Mouse (Mus musculus) limb, embryonic 15.5 days (tissue): Measurements from ENCODE around the gene Ccnl2. TPM values are rescaled to one million over a fixed set of nuclear protein-coding genes. Genes with fewer than 3 reads are reported as not detected.

Experiments used
- ATAC-seq: fragments of 200-750 bp; cut with Nextera tagmentation; 2 replicates; pipeline ENCODE4 v1.8.0; 2017; ENCODE audit warnings: low read depth, moderate TSS enrichment; ENCODE audit not compliant: insufficient number of reproducible peaks, low FRiP score, low TSS enrichment
- H3K27ac ChIP-seq: fragments of 300-500 bp; sonication (generic); 2 replicates; pipeline ENCODE4 v1.5.1; 2015; ENCODE audit warnings: moderate library complexity, mild to moderate bottlenecking, inconsistent platforms
- H3K27me3 ChIP-seq: fragments of 300-500 bp; sonication (generic); 2 replicates; pipeline ENCODE4 v1.6.1; 2015; ENCODE audit warnings: inconsistent platforms
- H3K36me3 ChIP-seq: fragments of 300-500 bp; sonication (generic); 2 replicates; pipeline ENCODE4 v1.6.1; 2015; ENCODE audit warnings: inconsistent platforms
- H3K4me1 ChIP-seq: fragments of 300-500 bp; sonication (generic); 2 replicates; pipeline ENCODE4 v1.6.1; 2015; ENCODE audit warnings: inconsistent platforms
- H3K4me2 ChIP-seq: fragments of 300-500 bp; sonication (generic); 2 replicates; pipeline ENCODE4 v1.6.1; 2015; ENCODE audit warnings: mild to moderate bottlenecking, inconsistent platforms
- H3K4me3 ChIP-seq: fragments of 300-500 bp; sonication (generic); 2 replicates; pipeline ENCODE4 v1.5.1; 2015; ENCODE audit warnings: mild to moderate bottlenecking, inconsistent platforms
- H3K9ac ChIP-seq: fragments of 300-500 bp; sonication (generic); 2 replicates; pipeline ENCODE4 v1.6.1; 2015; ENCODE audit warnings: inconsistent platforms
- H3K9me3 ChIP-seq: fragments of 300-500 bp; sonication (generic); 2 replicates; pipeline ENCODE4 v1.6.1; 2016; ENCODE audit warnings: inconsistent platforms
- WGBS: fragments of 180-500 bp; shearing (Covaris S2); methylation state at CpG from one replicate; pipeline ENCODE4 v1.1.7; 2015; 5-methylcytosine and 5-hydroxymethylcytosine counted together
- polyA plus RNA-seq: library from polyadenylated mRNA; unstranded; fragments of >200 nt; fragmentation: Nextera tagmentation; extraction: Ambion mirVana; gene quantifications from 2 replicates; pipeline ENCODE4 v1.2.1, GENCODE M21; 2015

Ccnl2 gene
- 185 and 187 TPM in 2 replicates for polyA plus RNA-seq

- H3K4me3 ChIP-seq = peak within 1 kb of the TSS; percentile 98
- ATAC-seq = peak; percentile 99
- peak within 1 kb of the TSS; percentile 99 for H3K9ac ChIP-seq
- peak within 1 kb of the TSS; percentile 68 for H3K4me2 ChIP-seq
- no peaks in the 10 kb centered on the region for H3K9me3 ChIP-seq
- H3K36me3 ChIP-seq = peaks cover 69% of the 10 kb centered on the region
- peak within 1 kb of the TSS; percentile 93 for H3K27ac ChIP-seq
- peaks cover 20% of the 10 kb centered on the region for H3K4me1 ChIP-seq
- WGBS = 1% methylated on average over 60 of the region's 60 CpGs
- no peaks in the 10 kb centered on the region for H3K27me3 ChIP-seq
Measured at GRCm38 (mm10) chr4:155811929-155812664, at the start of gene Ccnl2. Gene Ccnl2 (plus strand): TSS chr4:155812489.

- WGBS = 54% methylated on average over 5 of the region's 5 CpGs
- peak overlapping the region; percentile 53 for H3K4me3 ChIP-seq
- H3K27ac ChIP-seq = peak overlapping the region; percentile 79; the same call in 1 of the 2 replicates
- no peak for ATAC-seq
- H3K9ac ChIP-seq = peak overlapping the region; percentile 69
- 0 out of 2 replicates have a peak, but pooled peaks cover 6% of the 10 kb centered on the region for H3K27me3 ChIP-seq
- no peaks in the 10 kb centered on the region for H3K9me3 ChIP-seq
- H3K4me2 ChIP-seq = peak overlapping the region; percentile 80
- H3K36me3 ChIP-seq = no peaks in the 10 kb centered on the region
- peaks cover 33% of the 10 kb centered on the region for H3K4me1 ChIP-seq
Measured at GRCm38 (mm10) chr4:155769496-155769879, 42.8 kb upstream of the Ccnl2 start.

GRCm38 (mm10) chr4:155769880-155770512 is 42.3 kb upstream of the Ccnl2 start:
- WGBS = under 1% methylated on average over 39 of the region's 39 CpGs
- Histone ChIP-seq H3K27me3 (0 out of 2 replicates have a peak, but pooled peaks cover 6% of the 10 kb centered on the region), H3K9me3 (no peaks in the 10 kb centered on the region), H3K4me1 (peaks cover 37% of the 10 kb centered on the region), H3K4me3 (peak overlapping the region; percentile 53), H3K36me3 (no peaks in the 10 kb centered on the region), H3K9ac (peak overlapping the region; percentile 69), H3K27ac (peak overlapping the region; percentile 79), H3K4me2 (peak overlapping the region; percentile 80)
- peak; percentile 77 for ATAC-seq

- H3K9ac ChIP-seq = peak overlapping the region; percentile 69
- H3K36me3 ChIP-seq = no peaks in the 10 kb centered on the region
- peak overlapping the region; percentile 53 for H3K4me3 ChIP-seq
- peak overlapping the region; percentile 80 for H3K4me2 ChIP-seq
- no peak for ATAC-seq
- WGBS = 37% methylated on average over 24 of the region's 24 CpGs
- 0 out of 2 replicates have a peak overlapping the region, but pooled peaks have one; percentile 79 for H3K27ac ChIP-seq
- peaks cover 44% of the 10 kb centered on the region for H3K4me1 ChIP-seq
- H3K27me3 ChIP-seq = 0 out of 2 replicates have a peak, but pooled peaks cover 6% of the 10 kb centered on the region
- no peaks in the 10 kb centered on the region for H3K9me3 ChIP-seq
Measured at GRCm38 (mm10) chr4:155770626-155771025, 41.7 kb upstream of the Ccnl2 start.

- no peak for ATAC-seq
- H3K4me1 ChIP-seq = peaks cover 51% of the 10 kb centered on the region
- no peak overlapping the region for H3K4me2 ChIP-seq
- H3K36me3 ChIP-seq = no peaks in the 10 kb centered on the region
- 81% methylated on average over 2 of the region's 2 CpGs for WGBS
- no peak overlapping the region for H3K9ac ChIP-seq
- no peaks in the 10 kb centered on the region for H3K9me3 ChIP-seq
- H3K27me3 ChIP-seq = 0 out of 2 replicates have a peak, but pooled peaks cover 6% of the 10 kb centered on the region
- no peak overlapping the region for H3K4me3 ChIP-seq
- H3K27ac ChIP-seq = no peak overlapping the region
Measured at GRCm38 (mm10) chr4:155771706-155772105, 40.6 kb upstream of the Ccnl2 start.

- ATAC-seq = no peak
- 0 out of 2 replicates have a peak, but pooled peaks cover 6% of the 10 kb centered on the region for H3K27me3 ChIP-seq
- WGBS = 81% methylated on average over 13 of the region's 13 CpGs
Measured at GRCm38 (mm10) chr4:155772786-155773185, 39.5 kb upstream of the Ccnl2 start.

GRCm38 (mm10) chr4:155773335-155774078 is 38.8 kb upstream of the Ccnl2 start:
- H3K9ac ChIP-seq = 0 out of 2 replicates have a peak overlapping the region, but pooled peaks have one; percentile 26
- H3K9me3 ChIP-seq = no peaks in the 10 kb centered on the region
- H3K27me3 ChIP-seq = 0 out of 2 replicates have a peak, but pooled peaks cover 6% of the 10 kb centered on the region
- no peaks in the 10 kb centered on the region for H3K36me3 ChIP-seq
- peak overlapping the region; percentile 85 for H3K4me2 ChIP-seq
- peak overlapping the region; percentile 47 for H3K4me3 ChIP-seq
- no peak overlapping the region for H3K27ac ChIP-seq
- no peak for ATAC-seq
- 34% methylated on average over 5 of the region's 5 CpGs for WGBS
- peaks cover 55% of the 10 kb centered on the region for H3K4me1 ChIP-seq

More at GRCm38 (mm10) chr4:155772786-155773185, 39.5 kb upstream of the Ccnl2 start:
- H3K27ac ChIP-seq = no peak overlapping the region
- H3K4me3 ChIP-seq = no peak overlapping the region
- H3K4me1 ChIP-seq = peaks cover 55% of the 10 kb centered on the region
- H3K4me2 ChIP-seq = no peak overlapping the region
- no peaks in the 10 kb centered on the region for H3K9me3 ChIP-seq
- H3K36me3 ChIP-seq = no peaks in the 10 kb centered on the region
- no peak overlapping the region for H3K9ac ChIP-seq

- ATAC-seq = peak; percentile 78
- H3K4me1 ChIP-seq = peaks cover 52% of the 10 kb centered on the region
- WGBS = under 1% methylated on average over 35 of the region's 35 CpGs
- peak within 1 kb of the TSS; percentile 47 for H3K4me3 ChIP-seq
- peak within 1 kb of the TSS; percentile 73 for H3K27ac ChIP-seq
- H3K9ac ChIP-seq = 0 out of 2 replicates have a peak within 1 kb of the TSS, but pooled peaks have one; percentile 26
- H3K4me2 ChIP-seq = peak within 1 kb of the TSS; percentile 85
- no peaks in the 10 kb centered on the region for H3K9me3 ChIP-seq
- H3K36me3 ChIP-seq = no peaks in the 10 kb centered on the region
- 0 out of 2 replicates have a peak, but pooled peaks cover 6% of the 10 kb centered on the region for H3K27me3 ChIP-seq
Measured at GRCm38 (mm10) chr4:155774280-155774754, 38.0 kb upstream of the Ccnl2 start, which contains the start of gene Vwa1. Gene Vwa1 (minus strand): TSS chr4:155774698.

GRCm38 (mm10) chr4:155774971-155775740 is 37.1 kb upstream of the Ccnl2 start:
- Histone ChIP-seq H3K9me3 (no peaks in the 10 kb centered on the region), H3K4me1 (peaks cover 45% of the 10 kb centered on the region), H3K27me3 (0 out of 2 replicates have a peak, but pooled peaks cover 6% of the 10 kb centered on the region), H3K36me3 (no peaks in the 10 kb centered on the region), H3K27ac (peak overlapping the region; percentile 73), H3K9ac (no peak overlapping the region), H3K4me3 (peak overlapping the region; percentile 47; the same call in 1 of the 2 replicates), H3K4me2 (peak overlapping the region; percentile 85)
- 33% methylated on average over 9 of the region's 9 CpGs for WGBS
- ATAC-seq = peak; percentile 2; the same call in 1 of the 2 replicates

- no peaks in the 10 kb centered on the region for H3K36me3 ChIP-seq
- no peak overlapping the region for H3K4me2 ChIP-seq
- 0 out of 2 replicates have a peak, but pooled peaks cover 6% of the 10 kb centered on the region for H3K27me3 ChIP-seq
- peaks cover 39% of the 10 kb centered on the region for H3K4me1 ChIP-seq
- no peak overlapping the region for H3K4me3 ChIP-seq
- no peaks in the 10 kb centered on the region for H3K9me3 ChIP-seq
- 73% methylated on average over 3 of the region's 3 CpGs for WGBS
- no peak for ATAC-seq
- H3K9ac ChIP-seq = no peak overlapping the region
- H3K27ac ChIP-seq = peak overlapping the region; percentile 73
Measured at GRCm38 (mm10) chr4:155775855-155776254, 36.4 kb upstream of the Ccnl2 start.
